Mouse (Mus musculus) spleen, adult 2 months (tissue): ENCODE data around the gene Wee1. TPM values are rescaled to one million over a fixed set of nuclear protein-coding genes. Genes with fewer than 3 reads are reported as not detected.
A peak's percentile ranks its signal among the peaks of the same experiment; 100 is the strongest.

Experiments
- DNase-seq, 2 experiments: peaks; one replicate each; pipeline versions ENCODE4 v3.0.0 to v3.0.0-alpha.2; 2012 to 2021; ENCODE audit warnings: low spot score in 2 of 2, low read depth in 1 of 2
- H3K27ac ChIP-seq: fragments of 200-500 bp; 2 replicates; pipeline ENCODE4 v1.5.1; 2012; ENCODE audit warnings: low read length, inconsistent platforms; ENCODE audit not compliant: insufficient read depth
- H3K27me3 ChIP-seq: fragments of 200-500 bp; 2 replicates; pipeline ENCODE4 v1.6.1; 2012; ENCODE audit warnings: mild to moderate bottlenecking, moderate library complexity, low read length, inconsistent platforms; ENCODE audit not compliant: control insufficient read depth, insufficient read depth
- H3K36me3 ChIP-seq: fragments of 200-500 bp; 2 replicates; pipeline ENCODE4 v1.6.1; 2012; ENCODE audit warnings: mild to moderate bottlenecking, low read length, inconsistent platforms; ENCODE audit not compliant: control insufficient read depth, insufficient read depth
- H3K4me1 ChIP-seq: fragments of 200-500 bp; 2 replicates; pipeline ENCODE4 v1.6.1; 2011; ENCODE audit warnings: inconsistent platforms; ENCODE audit not compliant: control insufficient read depth, insufficient read depth, insufficient read length
- H3K4me3 ChIP-seq: fragments of 200-500 bp; 2 replicates; pipeline ENCODE4 v1.5.1; 2011; ENCODE audit warnings: mild to moderate bottlenecking, inconsistent platforms; ENCODE audit not compliant: insufficient read depth, insufficient read length; ENCODE audit errors: extremely low read depth
- CTCF ChIP-seq: fragments of 200-500 bp; IDR thresholded peaks from 2 replicates; pipeline ENCODE4 v1.5.1; 2011; ENCODE audit warnings: mild to moderate bottlenecking, inconsistent platforms; ENCODE audit not compliant: insufficient read depth, insufficient read length, insufficient replicate concordance; ENCODE audit errors: extremely low read depth
- POLR2A ChIP-seq: fragments of 200-500 bp; IDR thresholded peaks from 2 replicates; pipeline ENCODE4 v1.6.1; 2011; ENCODE audit warnings: low read depth, low read length, inconsistent platforms
- WGBS: fragments of 180-500 bp; shearing (Covaris S2); methylation state at CpG from one replicate; pipeline ENCODE4 v1.1.7; 2018; 5-methylcytosine and 5-hydroxymethylcytosine counted together
- polyA plus RNA-seq: library from polyadenylated mRNA; depleted of rRNA; stranded (reverse); fragments of >200 nt; gene quantifications from 2 replicates; pipeline ENCODE4 v1.2.3, GENCODE M21; 2012

Wee1 gene
- polyA plus RNA-seq, 1 experiment = 3.9 TPM

- H3K27me3 ChIP-seq = no peaks in the 10 kb centered on the region
- WGBS = 52% methylated on average over 4 of the region's 4 CpGs
- no peaks in the 10 kb centered on the region for H3K36me3 ChIP-seq
- peaks cover 2% of the 10 kb centered on the region for H3K4me1 ChIP-seq
- TF ChIP-seq POLR2A (no peak), CTCF (no peak)
- no peak overlapping the region for H3K4me3 ChIP-seq
- no peak for DNase-seq
- H3K27ac ChIP-seq = no peak overlapping the region
These were observed 11.7 kb upstream of the Wee1 start for GRCm38 (mm10) chr7:110110061-110110656.

GRCm38 (mm10) chr7:110114699-110115098 lies 7.1 kb upstream of the Wee1 start:
- no peak for TF ChIP-seq CTCF
- no peak for TF ChIP-seq POLR2A
- H3K27me3 ChIP-seq = no peaks in the 10 kb centered on the region
- H3K36me3 ChIP-seq = no peaks in the 10 kb centered on the region
- 85% methylated on average over 5 of the region's 5 CpGs for WGBS
- no peak for DNase-seq
- no peak overlapping the region for H3K4me3 ChIP-seq
- peaks cover under 1% of the 10 kb centered on the region for H3K4me1 ChIP-seq
- no peak overlapping the region for H3K27ac ChIP-seq

- no peak for DNase-seq
- H3K27me3 ChIP-seq = no peaks in the 10 kb centered on the region
- WGBS = 51% methylated on average over 1 of the region's 1 CpGs
- no peak for TF ChIP-seq POLR2A
- no peak for TF ChIP-seq CTCF
- H3K36me3 ChIP-seq = no peaks in the 10 kb centered on the region
- no peak overlapping the region for H3K4me3 ChIP-seq
- no peaks in the 10 kb centered on the region for H3K4me1 ChIP-seq
- H3K27ac ChIP-seq = no peak overlapping the region
These were observed 5.0 kb upstream of the Wee1 start for GRCm38 (mm10) chr7:110116731-110117291.

GRCm38 (mm10) chr7:110118448-110118847 lies 3.4 kb upstream of the Wee1 start:
- WGBS = 92% methylated on average over 2 of the region's 2 CpGs
- DNase-seq = no peak

GRCm38 (mm10) chr7:110120157-110120784 lies 1.6 kb upstream of the Wee1 start:
- Histone ChIP-seq H3K27me3 (no peaks in the 10 kb centered on the region), H3K36me3 (no peaks in the 10 kb centered on the region), H3K27ac (no peak overlapping the region), H3K4me1 (peaks cover 3% of the 10 kb centered on the region), H3K4me3 (no peak overlapping the region)
- no peak for DNase-seq
- WGBS = 70% methylated on average over 2 of the region's 2 CpGs
- TF ChIP-seq CTCF = no peak
- TF ChIP-seq POLR2A = no peak

More at GRCm38 (mm10) chr7:110118448-110118847, 3.4 kb upstream of the Wee1 start:
- TF ChIP-seq CTCF (no peak), POLR2A (no peak)
- Histone ChIP-seq H3K27me3 (no peaks in the 10 kb centered on the region), H3K4me1 (no peaks in the 10 kb centered on the region), H3K36me3 (no peaks in the 10 kb centered on the region), H3K4me3 (no peak overlapping the region), H3K27ac (no peak overlapping the region)

- Histone ChIP-seq H3K27ac (peak overlapping the region; percentile 68; the same call in 1 of the 2 replicates), H3K4me3 (peak overlapping the region; percentile 86), H3K27me3 (no peaks in the 10 kb centered on the region), H3K4me1 (peaks cover 3% of the 10 kb centered on the region), H3K36me3 (no peaks in the 10 kb centered on the region)
- TF ChIP-seq POLR2A (no peak), CTCF (no peak)
- 2% methylated on average over 9 of the region's 9 CpGs for WGBS
- no peak for DNase-seq
These were observed 707 bp upstream of the Wee1 start for GRCm38 (mm10) chr7:110121162-110121515.

- H3K36me3 ChIP-seq = no peaks in the 10 kb centered on the region
- peak overlapping the region; percentile 84 for H3K27ac ChIP-seq
- H3K4me3 ChIP-seq = peak overlapping the region; percentile 99
- peaks cover 3% of the 10 kb centered on the region for H3K4me1 ChIP-seq
- H3K27me3 ChIP-seq = no peaks in the 10 kb centered on the region
- 0% methylated on average over 26 of the region's 27 CpGs for WGBS
- TF ChIP-seq CTCF = no peak
- no peak for TF ChIP-seq POLR2A
- DNase-seq = no peak
These were observed 381 bp downstream of the Wee1 start for GRCm38 (mm10) chr7:110122289-110122564.
